Mouse (Mus musculus) brain, embryonic 18.5 days (tissue): ENCODE measurements around the gene Lzts2.

Experiments
- DNase-seq: peaks from one replicate; pipeline ENCODE4 v3.0.0-alpha.2; 2012; ENCODE audit warnings: low read depth, low spot score

Gene Lzts2

GRCm38 (mm10) chr19:45049523-45049922 lies 35.3 kb downstream of the Lzts2 start:
- no peak for DNase-seq

- DNase-seq = no peak
These were observed 39.2 kb downstream of the Lzts2 start for GRCm38 (mm10) chr19:45053451-45053850.

DNA sequence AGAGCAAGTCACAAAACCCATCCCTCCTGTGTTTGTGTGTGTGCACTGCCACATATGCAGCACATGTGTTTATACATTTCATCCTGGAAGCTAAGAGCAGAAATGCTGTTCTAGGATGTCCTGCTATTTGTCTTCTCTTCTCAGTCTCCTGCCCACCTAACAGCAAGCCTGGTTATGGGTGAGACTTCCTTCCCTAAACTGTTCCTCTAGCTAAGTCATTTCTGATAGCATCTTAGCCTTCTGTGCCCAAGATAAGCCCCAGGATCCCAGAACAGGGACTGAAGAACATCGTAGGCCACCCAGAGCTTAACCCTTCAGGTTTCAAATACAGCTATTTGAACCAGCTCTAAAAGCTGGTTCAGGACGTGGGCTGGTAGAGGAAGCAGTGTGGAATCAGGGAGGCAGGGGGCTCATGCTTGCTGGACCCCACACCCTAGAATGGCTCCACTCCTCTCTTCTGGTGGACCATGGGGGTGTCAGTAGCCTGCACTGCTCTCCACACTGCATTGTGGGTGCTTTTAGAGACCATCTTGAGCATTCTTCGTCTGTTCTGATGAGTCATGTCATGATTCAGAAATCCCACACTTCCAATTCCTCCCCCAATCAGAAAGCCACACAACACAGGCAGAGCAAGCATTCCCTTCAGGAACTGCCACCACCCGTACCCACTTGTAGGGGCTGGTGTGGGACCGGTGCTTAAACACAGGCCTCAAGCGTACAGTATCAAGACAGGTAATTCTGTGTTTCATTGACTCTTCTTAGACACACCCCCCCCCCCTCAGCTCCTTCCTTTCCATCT lies 40.9 kb downstream of the Lzts2 start:
- DNase-seq = no peak

GRCm38 (mm10) chr19:45056364-45056763 lies 42.1 kb downstream of the Lzts2 start:
- DNase-seq = no peak

GRCm38 (mm10) chr19:45056908-45057698 lies 42.9 kb downstream of the Lzts2 start:
- DNase-seq = no peak

DNA sequence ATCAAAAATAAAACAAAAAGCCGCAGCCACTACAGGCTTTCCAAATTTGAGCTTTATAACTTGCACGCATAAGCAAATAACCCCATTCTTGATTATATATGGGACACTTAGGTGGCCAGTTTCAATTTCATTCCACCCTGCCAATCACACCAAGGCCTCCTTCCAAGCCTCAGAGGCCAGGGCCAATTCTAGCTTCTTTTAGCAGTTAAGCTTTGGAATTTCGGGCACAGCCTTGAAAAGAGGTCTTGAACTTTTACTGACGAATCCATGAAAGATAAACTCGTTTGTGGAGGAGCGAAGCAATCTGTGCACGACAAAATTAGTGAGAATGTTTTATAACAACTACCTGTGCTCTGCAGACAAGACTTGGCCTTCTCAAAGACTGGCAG lies 43.5 kb downstream of the Lzts2 start:
- DNase-seq = no peak

DNA sequence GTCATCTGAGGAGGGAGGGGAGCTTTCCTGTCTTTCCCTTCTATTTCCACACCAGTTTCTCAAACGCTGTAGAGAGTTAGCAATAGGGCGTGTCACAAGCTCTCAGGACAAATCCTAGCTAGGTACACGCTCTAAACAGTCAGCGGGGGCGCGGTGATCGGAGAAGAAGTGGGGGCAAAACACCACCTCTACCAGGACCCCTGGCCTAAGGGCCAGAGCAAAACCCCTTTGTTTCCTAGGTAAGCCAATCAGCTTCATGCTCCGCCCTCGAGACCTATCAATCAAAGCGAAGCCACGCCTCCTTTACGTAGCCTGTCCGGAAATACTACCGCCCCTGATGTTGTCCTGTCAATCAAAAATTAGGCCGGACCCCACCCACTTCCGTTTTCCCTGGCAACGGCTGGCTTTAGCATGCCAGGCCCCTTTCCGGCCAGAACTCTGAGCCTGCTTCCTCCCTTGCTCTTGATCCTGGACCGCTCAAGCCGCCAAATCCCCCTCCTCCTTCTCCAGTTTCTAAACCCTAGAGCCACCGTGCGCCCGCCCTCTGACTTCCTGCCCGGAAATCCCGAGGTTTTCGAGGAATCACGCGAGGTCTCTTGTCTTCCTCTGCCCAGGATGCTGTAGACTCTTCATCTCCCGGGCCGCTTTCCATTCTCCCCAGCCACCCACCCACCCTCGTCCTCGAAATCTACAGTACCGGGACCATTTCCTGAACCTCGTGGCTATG lies 44.1 kb downstream of the Lzts2 start:
- DNase-seq = peak; percentile 98

DNA sequence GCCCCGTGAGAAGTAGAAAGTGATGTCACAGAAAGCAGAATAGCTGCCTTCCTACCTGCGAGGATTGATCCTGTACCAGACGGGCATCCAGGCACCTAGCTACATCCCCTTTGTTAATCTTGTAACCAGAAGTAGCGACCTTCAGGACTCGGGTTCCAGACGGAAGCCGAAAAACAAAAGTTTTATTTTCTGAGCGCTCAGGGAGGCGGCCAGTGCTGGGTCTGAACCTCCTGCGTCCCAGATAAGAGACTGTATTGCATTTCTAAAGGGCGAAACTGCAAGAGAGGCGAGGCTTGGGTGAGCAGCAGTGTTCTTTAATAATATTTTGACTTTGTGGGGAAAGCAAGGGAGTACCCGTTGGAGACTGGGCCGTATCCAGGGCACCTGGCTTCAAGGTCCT lies 44.6 kb downstream of the Lzts2 start:
- DNase-seq = no peak

GRCm38 (mm10) chr19:45063565-45064292 lies 49.5 kb downstream of the Lzts2 start:
- DNase-seq = no peak

DNA sequence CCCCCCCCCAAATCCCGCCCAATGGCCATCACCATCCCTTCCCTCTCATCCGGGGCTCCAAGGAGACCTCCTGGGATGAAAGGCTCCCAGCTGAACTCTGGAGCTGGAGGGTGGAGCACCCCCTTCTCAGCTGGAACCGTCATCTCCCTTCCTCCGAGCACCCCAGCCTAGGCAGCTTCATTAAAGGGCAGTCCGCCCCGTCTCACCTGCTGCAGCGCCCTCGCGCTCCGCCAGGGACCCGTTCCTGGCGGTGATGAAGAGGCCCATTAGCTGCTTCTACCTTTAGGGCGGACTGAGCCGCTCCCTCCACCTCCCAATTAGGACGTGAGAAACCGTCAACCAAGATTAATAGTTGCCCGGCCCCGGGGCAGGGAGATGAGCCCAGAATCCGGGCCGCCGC lies 51.0 kb downstream of the Lzts2 start:
- DNase-seq = no peak

GRCm38 (mm10) chr19:45067170-45067569 lies 53.0 kb downstream of the Lzts2 start:
- DNase-seq = no peak

DNA sequence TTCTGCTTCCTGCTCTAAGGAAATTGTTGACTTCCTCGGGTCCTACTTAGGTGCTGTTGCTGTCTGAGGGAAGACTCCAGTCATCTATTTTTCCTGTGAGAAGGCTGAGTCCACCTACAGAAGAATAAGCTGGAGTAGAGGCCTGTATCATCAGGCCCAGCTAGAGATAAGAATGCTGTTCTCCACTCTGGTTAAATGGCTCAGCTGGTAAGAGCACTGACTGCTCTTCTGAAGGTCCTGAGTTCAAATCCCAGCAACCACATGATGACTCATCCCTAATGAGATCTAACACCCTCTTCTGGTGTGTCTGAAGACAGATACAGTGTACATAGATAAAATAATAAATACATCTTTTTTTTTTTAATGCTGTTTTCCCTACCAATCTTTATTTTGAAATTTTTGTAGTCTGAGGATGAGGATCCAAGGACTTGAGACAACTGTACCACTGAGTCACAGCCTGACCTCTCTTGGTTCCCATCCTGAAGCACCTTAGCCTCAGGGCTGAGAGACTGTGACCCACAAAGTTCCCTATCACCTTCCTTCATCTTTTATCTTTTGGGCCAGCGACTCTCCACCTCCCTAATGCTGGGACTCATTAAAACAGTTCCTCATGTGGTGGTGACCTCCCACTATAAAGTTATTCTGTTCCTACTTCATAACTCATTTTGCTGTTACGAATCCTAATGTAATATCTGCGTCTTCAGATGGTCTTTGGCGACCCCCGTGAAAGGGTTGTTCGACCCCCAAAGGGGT lies 53.7 kb downstream of the Lzts2 start:
- no peak for DNase-seq

GRCm38 (mm10) chr19:45073871-45074542 lies 59.8 kb downstream of the Lzts2 start:
- no peak for DNase-seq

GRCm38 (mm10) chr19:45074580-45075322 lies 60.5 kb downstream of the Lzts2 start, which contains the start of gene Kazald1:
Gene Kazald1 (plus strand): TSS chr19:45075241.
- peak; percentile 84 for DNase-seq

DNA sequence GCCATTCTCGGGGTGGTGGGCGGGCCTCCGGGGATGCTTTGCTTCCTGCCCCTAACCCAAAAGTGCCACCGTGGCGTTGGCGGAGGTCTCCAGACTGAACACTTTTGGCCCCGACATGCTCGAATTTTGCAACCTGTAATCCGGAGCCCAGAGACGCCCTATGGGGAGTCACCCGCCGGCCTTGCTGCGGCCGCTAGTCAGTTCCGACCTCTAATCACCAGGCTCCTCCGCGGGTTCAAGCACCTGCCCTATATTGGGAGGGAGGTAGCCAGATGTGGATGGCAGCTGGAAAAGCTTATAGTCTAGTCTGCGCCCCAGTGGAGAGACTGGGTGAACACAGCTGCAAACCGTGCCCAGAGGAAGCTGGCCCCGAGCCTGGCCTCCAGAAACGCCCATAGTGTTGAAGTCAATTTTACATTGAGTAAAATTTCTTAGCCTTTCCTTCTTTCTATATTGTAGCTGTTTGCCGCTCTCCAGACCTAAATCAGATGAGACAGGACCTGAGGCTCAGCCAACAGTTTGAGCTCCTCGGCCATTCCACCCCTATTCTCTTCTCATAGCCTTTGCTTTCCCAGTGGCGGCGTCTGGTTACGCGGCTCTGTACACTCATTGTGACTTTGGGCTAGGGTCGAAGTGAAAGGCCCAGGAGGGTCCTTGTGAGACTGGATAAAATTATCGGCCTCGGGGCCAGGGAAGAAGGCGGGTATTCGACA lies 61.3 kb downstream of the Lzts2 start:
- DNase-seq = no peak

- DNase-seq = no peak
These were observed 61.9 kb downstream of the Lzts2 start for GRCm38 (mm10) chr19:45076036-45076575.
